Mouse (Mus musculus): ENCODE measurements around the gene Hoxa11.

Gene Hoxa11

GRCm38 (mm10) chr6:52265306-52265912 is 19.8 kb upstream of the Hoxa11 start:
- DNase-seq = no peak

- no peak for DNase-seq
These were observed 18.6 kb upstream of the Hoxa11 start for GRCm38 (mm10) chr6:52264106-52264790.

- no peak for DNase-seq
These were observed 17.6 kb upstream of the Hoxa11 start for GRCm38 (mm10) chr6:52263321-52263585.

- DNase-seq = peak; percentile 34
These were observed 17.1 kb upstream of the Hoxa11 start for GRCm38 (mm10) chr6:52262463-52263320.

GRCm38 (mm10) chr6:52261751-52262462 is 16.3 kb upstream of the Hoxa11 start:
- DNase-seq = peak; percentile 33

GRCm38 (mm10) chr6:52260654-52261575 is 15.3 kb upstream of the Hoxa11 start, which contains the start of gene Hoxa13:
Hoxa13 (minus strand) TSS chr6:52260880.
- DNase-seq = peak; percentile 23

- DNase-seq = peak; percentile 51
These were observed 14.2 kb upstream of the Hoxa11 start for GRCm38 (mm10) chr6:52259811-52260261.

- DNase-seq = peak; percentile 53
These were observed 13.6 kb upstream of the Hoxa11 start for GRCm38 (mm10) chr6:52259081-52259790.

GRCm38 (mm10) chr6:52256956-52257355 is 11.3 kb upstream of the Hoxa11 start:
- peak; percentile 88 for DNase-seq

GRCm38 (mm10) chr6:52253511-52254500 is 8.2 kb upstream of the Hoxa11 start:
- DNase-seq = peak; percentile 48

- DNase-seq = no peak
These were observed 7.3 kb upstream of the Hoxa11 start for GRCm38 (mm10) chr6:52252775-52253376.

GRCm38 (mm10) chr6:52252016-52252774 is 6.6 kb upstream of the Hoxa11 start:
- no peak for DNase-seq

GRCm38 (mm10) chr6:52251177-52251879 is 5.7 kb upstream of the Hoxa11 start:
- no peak for DNase-seq

- no peak for DNase-seq
These were observed 4.2 kb upstream of the Hoxa11 start for GRCm38 (mm10) chr6:52249826-52250225.

GRCm38 (mm10) chr6:52249415-52249738 is 3.8 kb upstream of the Hoxa11 start:
- DNase-seq = no peak

GRCm38 (mm10) chr6:52248638-52249414 is 3.2 kb upstream of the Hoxa11 start:
- peak; percentile 6 for DNase-seq

All from kidney, adult 18-20 months (tissue).